Mouse (Mus musculus) limb, embryonic 14.5 days (tissue): ENCODE results near the gene Tmem273. TPM values are rescaled to one million over a fixed set of nuclear protein-coding genes. Genes with fewer than 3 reads are reported as not detected.

Experiments used
- ATAC-seq: fragments of 200-750 bp; cut with Nextera tagmentation; 2 replicates; pipeline ENCODE4 v1.8.0; 2017; ENCODE audit warnings: low read depth, moderate number of reproducible peaks, moderate TSS enrichment; ENCODE audit not compliant: low FRiP score
- DNase-seq: peaks from one replicate; pipeline ENCODE4 v3.0.0-alpha.2; 2015; ENCODE audit warnings: low spot score
- H3K27ac ChIP-seq: fragments of 300-500 bp; sonication (generic); replicated peaks from 2 replicates; pipeline ENCODE4 v1.5.1; 2014; ENCODE audit warnings: low read depth, mild to moderate bottlenecking, low read length, moderate library complexity, mixed read lengths
- H3K27me3 ChIP-seq: fragments of 300-500 bp; sonication (generic); 2 replicates; pipeline ENCODE4 v1.6.1; 2014; ENCODE audit warnings: low read length, mixed read lengths; ENCODE audit not compliant: control insufficient read depth, insufficient read depth
- H3K36me3 ChIP-seq: fragments of 300-500 bp; sonication (generic); 2 replicates; pipeline ENCODE4 v1.6.1; 2014; ENCODE audit warnings: mild to moderate bottlenecking, low read length, moderate library complexity, mixed read lengths; ENCODE audit not compliant: control insufficient read depth, insufficient read depth
- H3K4me1 ChIP-seq: fragments of 300-500 bp; sonication (generic); 2 replicates; pipeline ENCODE4 v1.6.1; 2014; ENCODE audit warnings: antibody characterized with exemption, low read length, mixed read lengths; ENCODE audit not compliant: control insufficient read depth, insufficient read depth
- H3K4me2 ChIP-seq: fragments of 300-500 bp; sonication (generic); replicated peaks from 2 replicates; pipeline ENCODE4 v1.6.1; 2014; ENCODE audit warnings: low read depth, mild to moderate bottlenecking, low read length, moderate library complexity; ENCODE audit not compliant: severe bottlenecking
- H3K4me3 ChIP-seq: fragments of 300-500 bp; sonication (generic); replicated peaks from 2 replicates; pipeline ENCODE4 v1.5.1; 2014; ENCODE audit warnings: low read length
- H3K9ac ChIP-seq: fragments of 300-500 bp; sonication (generic); 2 replicates; pipeline ENCODE4 v1.6.1; 2014; ENCODE audit warnings: mild to moderate bottlenecking, low read depth, low read length, moderate library complexity; ENCODE audit not compliant: severe bottlenecking
- H3K9me3 ChIP-seq: fragments of 300-500 bp; sonication (generic); 2 replicates; pipeline ENCODE4 v1.6.1; 2016; ENCODE audit warnings: low read length; ENCODE audit not compliant: control insufficient read depth
- POLR2A ChIP-seq: fragments of 200-500 bp; IDR thresholded peaks from 2 replicates; pipeline ENCODE4 v1.8.0; 2012; ENCODE audit warnings: inconsistent platforms, mild to moderate bottlenecking, moderate library complexity, borderline replicate concordance; ENCODE audit not compliant: insufficient read depth, insufficient read length; ENCODE audit errors: extremely low read depth
- WGBS: fragments of 180-500 bp; shearing (Covaris S2); extraction: QIAGEN DNeasy Blood & Tissue Kit; methylation state at CpG from one replicate; pipeline ENCODE4 v1.1.7; 2014; 5-methylcytosine and 5-hydroxymethylcytosine counted together
- polyA plus RNA-seq, 2 experiments: library from polyadenylated mRNA; depleted of rRNA in 1 of 2; stranded (reverse) in 1 of 2; unstranded in 1 of 2; fragments of >200 nt; fragmentation: Nextera tagmentation in 1 of 2; extraction: Ambion mirVana in 1 of 2; gene quantifications; 2 replicates each; pipeline versions ENCODE4 v1.2.1 to v1.2.3; 2012 to 2014

Tmem273 gene
- polyA plus RNA-seq, 2 experiments = 2.5 to 2.6 TPM

- Histone ChIP-seq H3K36me3 (no peaks in the 10 kb centered on the region), H3K4me2 (no peak overlapping the region), H3K27me3 (no peaks in the 10 kb centered on the region), H3K4me3 (no peak overlapping the region), H3K4me1 (peaks cover 6% of the 10 kb centered on the region), H3K9me3 (no peaks in the 10 kb centered on the region), H3K27ac (no peak overlapping the region), H3K9ac (no peak overlapping the region)
- 81% methylated on average over 3 of the region's 3 CpGs for WGBS
- ATAC-seq = no peak
- no peak for TF ChIP-seq POLR2A
- no peak for DNase-seq
Measured at GRCm38 (mm10) chr14:32865331-32865730, 79.6 kb downstream of the Tmem273 start.

Other genes with a start within 250 kb of the Tmem273 start
- gene Prrxl1, start 186.6 kb upstream of the Tmem273 start, polyA plus RNA-seq (2012; rRNA removed) = 0.09 and 0.20 TPM in 2 replicates
- gene Prrxl1, start 186.6 kb upstream of the Tmem273 start, polyA plus RNA-seq (2014; fragmentation: Nextera tagmentation; extraction: Ambion mirVana) = 0.25 TPM in 1 of 2 replicates, not detected in the other
- gene 3425401B19Rik, start 100.7 kb upstream of the Tmem273 start, polyA plus RNA-seq (2012; rRNA removed) = 1.2 and 1.4 TPM in 2 replicates
- gene 3425401B19Rik, start 100.7 kb upstream of the Tmem273 start, polyA plus RNA-seq (2014; fragmentation: Nextera tagmentation; extraction: Ambion mirVana) = 0.69 and 1.1 TPM in 2 replicates
- 0.04 TPM in 1 of 2 replicates, not detected in the other for gene Fam170b, start 48.0 kb downstream of the Tmem273 start, polyA plus RNA-seq (2012; rRNA removed)
- gene Fam170b, start 48.0 kb downstream of the Tmem273 start, polyA plus RNA-seq (2014; fragmentation: Nextera tagmentation; extraction: Ambion mirVana) = not detected in 2 replicates
- 13.2 and 14.8 TPM in 2 replicates for gene Vstm4, start 70.8 kb downstream of the Tmem273 start, polyA plus RNA-seq (2012; rRNA removed)
- 21.9 and 25.0 TPM in 2 replicates for gene Vstm4, start 70.8 kb downstream of the Tmem273 start, polyA plus RNA-seq (2014; fragmentation: Nextera tagmentation; extraction: Ambion mirVana)
- 0.57 and 0.69 TPM in 2 replicates for gene Lrrc18, start 205.4 kb downstream of the Tmem273 start, polyA plus RNA-seq (2012; rRNA removed)
- 0.50 and 0.56 TPM in 2 replicates for gene Lrrc18, start 205.4 kb downstream of the Tmem273 start, polyA plus RNA-seq (2014; fragmentation: Nextera tagmentation; extraction: Ambion mirVana)